Mouse (Mus musculus) MN1 (cell line): ENCODE data around the gene Dctn1.

ENCODE experiments used
- DNase-seq: peaks from one replicate; pipeline ENCODE4 v3.0.0-alpha.2; 2016; ENCODE audit warnings: low spot score

Dctn1 gene

GRCm38 (mm10) chr6:83165607-83166242 is at the start of gene Dctn1:
TSS of gene Dctn1 (plus strand) at chr6:83165920.
- peak; percentile 94 for DNase-seq

GRCm38 (mm10) chr6:83116373-83117164 is 49.2 kb upstream of the Dctn1 start:
- no peak for DNase-seq

- DNase-seq = no peak
These were observed 48.6 kb upstream of the Dctn1 start for GRCm38 (mm10) chr6:83117165-83117438.

- DNase-seq = no peak
These were observed 48.1 kb upstream of the Dctn1 start for GRCm38 (mm10) chr6:83117616-83118015.

GRCm38 (mm10) chr6:83118369-83118768 is 47.4 kb upstream of the Dctn1 start:
- no peak for DNase-seq

GRCm38 (mm10) chr6:83118825-83119733 is 46.6 kb upstream of the Dctn1 start:
- peak; percentile 70 for DNase-seq

- DNase-seq = peak; percentile 60
These were observed 46.0 kb upstream of the Dctn1 start for GRCm38 (mm10) chr6:83119734-83120051.

- peak; percentile 99 for DNase-seq
These were observed 44.5 kb upstream of the Dctn1 start, which contains the start of gene Wbp1 for GRCm38 (mm10) chr6:83120930-83121862. TSS of gene Wbp1 (minus strand) at chr6:83121559.

GRCm38 (mm10) chr6:83121863-83122710 is 43.6 kb upstream of the Dctn1 start:
- DNase-seq = peak; percentile 47

GRCm38 (mm10) chr6:83122961-83123360 is 42.8 kb upstream of the Dctn1 start:
- no peak for DNase-seq

GRCm38 (mm10) chr6:83124851-83125312 is 40.8 kb upstream of the Dctn1 start:
- DNase-seq = peak; percentile 96

- DNase-seq = no peak
These were observed 40.4 kb upstream of the Dctn1 start, which contains the start of gene Ino80b for GRCm38 (mm10) chr6:83125331-83125730. TSS of gene Ino80b (minus strand) at chr6:83125431.

- no peak for DNase-seq
These were observed 38.3 kb upstream of the Dctn1 start for GRCm38 (mm10) chr6:83127419-83127818.

- no peak for DNase-seq
These were observed 34.2 kb upstream of the Dctn1 start for GRCm38 (mm10) chr6:83131469-83132034.

GRCm38 (mm10) chr6:83132176-83132919 is 33.4 kb upstream of the Dctn1 start:
- no peak for DNase-seq

GRCm38 (mm10) chr6:83134226-83134625 is 31.5 kb upstream of the Dctn1 start:
- DNase-seq = no peak

GRCm38 (mm10) chr6:83134951-83135513 is 30.7 kb upstream of the Dctn1 start, which contains the start of gene Rtkn:
TSS of gene Rtkn (plus strand) at chr6:83135463.
- no peak for DNase-seq

GRCm38 (mm10) chr6:83135571-83136161 is 30.1 kb upstream of the Dctn1 start:
- no peak for DNase-seq
